Mouse (Mus musculus): ENCODE results near the gene Slc30a1. TPM values are rescaled to one million over a fixed set of nuclear protein-coding genes. Genes with fewer than 3 reads are reported as not detected.

The Slc30a1 gene
- polyA plus RNA-seq, 1 experiment: 22.9 TPM

- Histone ChIP-seq H3K4me3 (replicated peaks) (no peak overlapping the region), H3K4me1 (peaks cover 5% of the 10 kb centered on the region), H3K36me3 (replicated peaks; ENCODE audit: low read length) (no peaks in the 10 kb centered on the region), H3K27me3 (replicated peaks) (peaks cover 58% of the 10 kb centered on the region), H3K9me3 (no peaks in the 10 kb centered on the region)
- TF ChIP-seq FLI1 (IDR thresholded peaks at IDR 0.05; ENCODE audit: low read length): no peak
- no peak for TF ChIP-seq GATA1 (IDR thresholded peaks at IDR 0.05; ENCODE audit: borderline replicate concordance, low read length)
Measured at GRCm38 (mm10) chr1:191932286-191932985, 25.9 kb downstream of the Slc30a1 start.

DNA sequence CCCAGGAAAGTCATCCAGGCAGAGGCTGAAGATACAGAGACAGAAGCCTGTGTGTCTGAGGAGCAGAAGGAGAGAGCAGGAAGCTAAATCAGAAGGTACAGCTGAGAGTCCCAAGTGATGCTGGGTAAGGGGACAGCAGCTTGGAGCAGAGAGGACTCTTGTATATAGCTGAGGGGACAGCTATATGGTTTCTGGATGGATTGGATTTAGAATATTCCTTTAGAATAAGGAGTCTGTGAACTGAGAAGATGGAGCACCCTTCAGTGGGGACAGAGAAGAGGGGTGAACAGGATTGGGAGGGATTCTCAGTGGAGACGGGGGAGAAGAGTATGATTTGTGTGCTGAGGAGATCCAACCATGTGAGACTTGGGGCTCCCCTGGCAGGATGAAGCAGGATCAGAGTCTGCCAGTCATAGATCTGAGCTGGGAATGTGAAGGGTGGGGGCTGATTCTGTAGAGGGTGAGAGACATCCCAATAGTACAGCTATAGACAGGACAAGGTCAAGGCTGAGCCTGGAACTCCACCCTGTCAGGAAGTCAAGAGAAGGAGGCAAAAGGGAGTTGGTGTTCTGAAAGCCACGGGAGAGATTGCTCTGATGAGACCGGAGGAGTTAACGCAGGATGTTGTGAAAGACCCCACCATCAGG lies 26.5 kb downstream of the Slc30a1 start:
- Histone ChIP-seq H3K4me3 (replicated peaks) (no peak overlapping the region), H3K9me3 (no peaks in the 10 kb centered on the region), H3K27me3 (replicated peaks) (peaks cover 51% of the 10 kb centered on the region), H3K4me1 (peaks cover 5% of the 10 kb centered on the region), H3K36me3 (replicated peaks; ENCODE audit: low read length) (no peaks in the 10 kb centered on the region)
- TF ChIP-seq FLI1 (IDR thresholded peaks at IDR 0.05; ENCODE audit: low read length) (no peak), GATA1 (IDR thresholded peaks at IDR 0.05; ENCODE audit: borderline replicate concordance, low read length) (no peak)

DNA sequence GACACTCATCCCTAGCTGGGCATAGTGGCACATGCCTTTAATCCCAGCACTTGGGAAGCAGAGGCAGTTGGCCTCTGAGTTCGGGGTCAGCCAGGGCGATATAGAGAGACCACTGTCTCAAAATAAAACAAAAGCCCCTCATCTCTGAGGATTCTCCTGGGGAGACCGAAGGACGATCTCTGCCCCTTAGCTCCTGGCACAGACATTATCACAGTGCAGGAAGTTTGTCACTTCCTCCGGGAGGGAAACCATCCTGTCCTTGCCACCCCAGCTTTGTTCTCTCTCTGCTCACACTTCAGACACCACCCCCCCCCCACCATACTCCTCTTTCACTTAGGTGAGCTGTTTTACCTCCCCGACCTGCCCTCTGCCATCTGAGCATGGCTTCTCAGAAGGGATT lies 37.1 kb downstream of the Slc30a1 start:
- H3K9me3 ChIP-seq: no peaks in the 10 kb centered on the region
- no peaks in the 10 kb centered on the region for H3K36me3 ChIP-seq (replicated peaks; ENCODE audit: low read length)
- TF ChIP-seq FLI1 (IDR thresholded peaks at IDR 0.05; ENCODE audit: low read length) (no peak), GATA1 (IDR thresholded peaks at IDR 0.05; ENCODE audit: borderline replicate concordance, low read length) (no peak)
- H3K27me3 ChIP-seq (replicated peaks): peaks cover 59% of the 10 kb centered on the region
- H3K4me1 ChIP-seq: peaks cover 14% of the 10 kb centered on the region
- no peak overlapping the region for H3K4me3 ChIP-seq (replicated peaks)

DNA sequence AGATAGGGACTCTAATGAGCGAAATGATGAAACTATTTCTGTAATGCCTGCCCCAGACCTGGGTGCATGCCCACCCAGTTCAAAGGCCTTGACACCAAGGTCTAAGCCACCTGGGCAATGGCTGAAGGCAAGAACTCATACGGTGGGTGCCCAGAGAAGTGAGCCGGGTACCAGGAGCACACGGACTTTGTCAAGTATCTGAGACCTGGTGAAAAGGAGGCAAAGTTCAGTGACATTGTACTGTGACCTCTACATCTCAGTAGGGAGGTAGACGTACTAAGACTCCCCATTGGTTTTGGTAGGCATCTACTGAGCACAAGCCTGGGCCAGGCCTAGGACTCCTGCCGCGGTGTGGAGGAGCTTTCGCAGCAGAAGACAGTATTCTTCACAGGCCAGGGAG lies 38.8 kb downstream of the Slc30a1 start:
- Histone ChIP-seq H3K4me3 (replicated peaks) (no peak overlapping the region), H3K36me3 (replicated peaks; ENCODE audit: low read length) (no peaks in the 10 kb centered on the region), H3K4me1 (peaks cover 18% of the 10 kb centered on the region), H3K9me3 (no peaks in the 10 kb centered on the region), H3K27me3 (replicated peaks) (peaks cover 70% of the 10 kb centered on the region)
- TF ChIP-seq FLI1 (IDR thresholded peaks at IDR 0.05; ENCODE audit: low read length) (no peak), GATA1 (IDR thresholded peaks at IDR 0.05; ENCODE audit: borderline replicate concordance, low read length) (no peak)

- Histone ChIP-seq H3K27me3 (replicated peaks) (peaks cover 74% of the 10 kb centered on the region), H3K4me1 (peaks cover 22% of the 10 kb centered on the region), H3K9me3 (no peaks in the 10 kb centered on the region), H3K36me3 (replicated peaks; ENCODE audit: low read length) (no peaks in the 10 kb centered on the region), H3K4me3 (replicated peaks) (no peak overlapping the region)
- TF ChIP-seq GATA1 (IDR thresholded peaks at IDR 0.05; ENCODE audit: borderline replicate concordance, low read length) (no peak), FLI1 (IDR thresholded peaks at IDR 0.05; ENCODE audit: low read length) (no peak)
Measured at GRCm38 (mm10) chr1:191945756-191946155, 39.2 kb downstream of the Slc30a1 start.

DNA sequence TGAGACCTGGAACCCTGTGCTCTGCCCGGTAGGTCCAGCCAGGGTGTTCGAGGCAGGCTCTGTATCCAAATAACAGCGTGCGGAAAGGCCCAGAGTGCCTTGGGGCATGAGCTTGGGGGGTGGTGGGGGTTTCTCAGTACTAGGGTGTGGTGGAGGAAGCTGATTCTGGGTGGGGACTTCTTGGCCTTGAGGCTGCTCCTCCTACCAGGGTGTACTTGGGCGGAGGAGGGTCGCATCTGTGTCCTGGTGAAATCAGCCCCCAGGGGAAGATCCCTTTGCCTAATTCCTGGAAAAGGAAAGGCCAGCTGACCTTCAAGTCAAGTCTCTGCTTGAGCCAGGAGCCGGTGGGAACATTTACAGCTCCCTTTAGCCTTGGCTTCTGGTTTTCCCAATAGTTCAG lies 39.7 kb downstream of the Slc30a1 start:
- Histone ChIP-seq H3K4me3 (replicated peaks) (no peak overlapping the region), H3K9me3 (no peaks in the 10 kb centered on the region), H3K4me1 (peaks cover 22% of the 10 kb centered on the region), H3K36me3 (replicated peaks; ENCODE audit: low read length) (no peaks in the 10 kb centered on the region), H3K27me3 (replicated peaks) (peaks cover 76% of the 10 kb centered on the region)
- no peak for TF ChIP-seq FLI1 (IDR thresholded peaks at IDR 0.05; ENCODE audit: low read length)
- TF ChIP-seq GATA1 (IDR thresholded peaks at IDR 0.05; ENCODE audit: borderline replicate concordance, low read length): no peak

DNA sequence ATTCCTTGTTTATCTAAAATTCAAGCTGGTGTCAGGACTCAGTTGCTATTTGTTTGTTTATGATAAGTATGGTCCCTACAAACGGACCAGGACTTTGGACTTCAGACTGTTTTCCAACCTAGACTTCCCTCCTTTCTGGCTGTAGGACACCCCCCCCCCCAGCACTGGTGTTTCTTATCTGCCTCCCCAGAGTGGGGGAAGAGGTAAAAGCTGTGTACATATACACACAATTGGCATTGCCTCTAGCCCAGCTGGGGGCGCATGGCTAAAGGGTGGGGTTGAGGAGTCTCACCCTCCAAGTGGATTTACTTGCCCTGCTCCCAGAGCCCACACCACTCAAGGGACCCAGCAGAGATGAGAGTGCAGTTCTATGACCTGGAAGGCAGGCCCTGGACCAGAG lies 40.3 kb downstream of the Slc30a1 start:
- no peak overlapping the region for H3K4me3 ChIP-seq (replicated peaks)
- peaks cover 22% of the 10 kb centered on the region for H3K4me1 ChIP-seq
- peaks cover 3% of the 10 kb centered on the region; the same call in 1 of the 2 replicates for H3K9me3 ChIP-seq
- H3K36me3 ChIP-seq (replicated peaks; ENCODE audit: low read length): no peaks in the 10 kb centered on the region
- H3K27me3 ChIP-seq (replicated peaks): peaks cover 80% of the 10 kb centered on the region
- TF ChIP-seq GATA1 (IDR thresholded peaks at IDR 0.05; ENCODE audit: borderline replicate concordance, low read length) (no peak), FLI1 (IDR thresholded peaks at IDR 0.05; ENCODE audit: low read length) (no peak)

- Histone ChIP-seq H3K36me3 (replicated peaks; ENCODE audit: low read length) (no peaks in the 10 kb centered on the region), H3K27me3 (replicated peaks) (peaks cover 85% of the 10 kb centered on the region), H3K4me1 (peaks cover 22% of the 10 kb centered on the region), H3K4me3 (replicated peaks) (no peak overlapping the region), H3K9me3 (peaks cover 7% of the 10 kb centered on the region; the same call in 1 of the 2 replicates)
- TF ChIP-seq FLI1 (IDR thresholded peaks at IDR 0.05; ENCODE audit: low read length) (no peak), GATA1 (IDR thresholded peaks at IDR 0.05; ENCODE audit: borderline replicate concordance, low read length) (no peak)
Measured at GRCm38 (mm10) chr1:191947796-191948195, 41.2 kb downstream of the Slc30a1 start.

DNA sequence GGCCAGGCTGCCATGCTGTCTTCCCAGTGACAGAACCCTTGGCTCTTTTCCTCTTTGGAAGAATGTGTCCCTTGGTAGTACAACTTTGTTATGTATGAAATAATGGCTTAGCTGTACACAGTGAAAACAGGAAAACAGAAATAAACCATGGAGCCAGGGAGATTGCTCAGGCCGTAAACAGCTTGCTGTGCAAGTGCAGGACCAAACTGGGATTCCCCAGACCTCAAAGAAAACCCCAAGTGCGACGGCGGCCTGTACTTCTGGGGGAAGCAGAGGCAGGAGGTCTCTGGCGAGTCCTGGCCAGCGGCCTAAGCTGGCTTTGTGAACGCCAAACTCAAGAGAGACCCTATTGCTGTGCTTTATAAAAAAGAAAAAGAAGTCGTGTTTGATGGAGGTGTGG lies 42.0 kb downstream of the Slc30a1 start:
- Histone ChIP-seq H3K4me3 (replicated peaks) (no peak overlapping the region), H3K27me3 (replicated peaks) (peaks cover 85% of the 10 kb centered on the region), H3K36me3 (replicated peaks; ENCODE audit: low read length) (no peaks in the 10 kb centered on the region), H3K9me3 (peaks cover 10% of the 10 kb centered on the region), H3K4me1 (peaks cover 15% of the 10 kb centered on the region)
- TF ChIP-seq FLI1 (IDR thresholded peaks at IDR 0.05; ENCODE audit: low read length): no peak
- TF ChIP-seq GATA1 (IDR thresholded peaks at IDR 0.05; ENCODE audit: borderline replicate concordance, low read length): no peak

DNA sequence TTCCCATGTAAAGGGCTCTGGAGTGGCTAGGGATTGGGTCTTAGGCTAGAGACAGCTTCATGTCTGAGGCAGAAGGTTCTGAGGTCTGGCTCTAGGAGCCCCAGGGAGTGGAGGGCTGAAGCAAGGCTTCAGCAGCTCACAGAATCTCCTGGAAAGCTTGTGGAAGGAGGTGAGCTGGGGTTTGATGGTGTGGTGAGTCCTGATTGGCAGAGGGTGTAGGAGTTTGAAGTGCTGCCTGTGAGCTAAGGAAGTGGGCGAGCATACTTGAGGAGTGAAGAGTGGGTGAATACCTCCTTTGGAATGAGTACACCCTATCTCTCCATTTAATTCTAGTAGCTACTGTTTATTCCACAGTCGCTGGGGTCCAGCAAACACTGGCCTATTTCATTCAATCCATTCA lies 44.0 kb downstream of the Slc30a1 start:
- H3K9me3 ChIP-seq: peaks cover 18% of the 10 kb centered on the region
- peaks cover 86% of the 10 kb centered on the region for H3K27me3 ChIP-seq (replicated peaks)
- H3K4me1 ChIP-seq: peaks cover 21% of the 10 kb centered on the region
- H3K4me3 ChIP-seq (replicated peaks): no peak overlapping the region
- no peak for TF ChIP-seq GATA1 (IDR thresholded peaks at IDR 0.05; ENCODE audit: borderline replicate concordance, low read length)
- TF ChIP-seq FLI1 (IDR thresholded peaks at IDR 0.05; ENCODE audit: low read length): no peak
- H3K36me3 ChIP-seq (replicated peaks; ENCODE audit: low read length): no peaks in the 10 kb centered on the region
